Mouse (Mus musculus): ENCODE data around the gene Sf1.

Sf1 gene

GRCm38 (mm10) chr19:6400096-6401086 is 36.9 kb downstream of the Sf1 start:
- peak; percentile 62 for DNase-seq

- DNase-seq: peak; percentile 74
These were observed 37.8 kb downstream of the Sf1 start for GRCm38 (mm10) chr19:6401131-6401815.

- DNase-seq: no peak
These were observed 38.5 kb downstream of the Sf1 start for GRCm38 (mm10) chr19:6401951-6402350.

- no peak for DNase-seq
These were observed 40.4 kb downstream of the Sf1 start for GRCm38 (mm10) chr19:6403869-6404268.

- no peak for DNase-seq
These were observed 41.9 kb downstream of the Sf1 start for GRCm38 (mm10) chr19:6405433-6405832.

- DNase-seq: no peak
These were observed 43.6 kb downstream of the Sf1 start for GRCm38 (mm10) chr19:6407109-6407508.

- no peak for DNase-seq
These were observed 44.5 kb downstream of the Sf1 start for GRCm38 (mm10) chr19:6407816-6408510.

- no peak for DNase-seq
These were observed 45.3 kb downstream of the Sf1 start for GRCm38 (mm10) chr19:6408749-6409148.

- no peak for DNase-seq
These were observed 45.7 kb downstream of the Sf1 start for GRCm38 (mm10) chr19:6409176-6409575.

GRCm38 (mm10) chr19:6409936-6410335 is 46.4 kb downstream of the Sf1 start:
- DNase-seq: no peak

- no peak for DNase-seq
These were observed 49.3 kb downstream of the Sf1 start for GRCm38 (mm10) chr19:6412798-6413197.

- DNase-seq: no peak
These were observed 52.0 kb downstream of the Sf1 start for GRCm38 (mm10) chr19:6415454-6415853.

- DNase-seq: no peak
These were observed 52.8 kb downstream of the Sf1 start for GRCm38 (mm10) chr19:6416124-6416770.

GRCm38 (mm10) chr19:6416894-6417761 is 53.6 kb downstream of the Sf1 start:
- no peak for DNase-seq

GRCm38 (mm10) chr19:6418233-6418879 is 54.9 kb downstream of the Sf1 start, which contains the start of gene Nrxn2:
Gene Nrxn2, plus strand, starts transcription at chr19:6418731.
- DNase-seq: peak; percentile 94

GRCm38 (mm10) chr19:6418984-6419692 is 55.6 kb downstream of the Sf1 start:
- no peak for DNase-seq

- no peak for DNase-seq
These were observed 56.4 kb downstream of the Sf1 start for GRCm38 (mm10) chr19:6419805-6420310.

- peak; percentile 62 for DNase-seq
These were observed 57.2 kb downstream of the Sf1 start for GRCm38 (mm10) chr19:6420481-6421210.

GRCm38 (mm10) chr19:6421211-6421590 is 57.7 kb downstream of the Sf1 start:
- DNase-seq: no peak

- DNase-seq: no peak
These were observed 58.5 kb downstream of the Sf1 start for GRCm38 (mm10) chr19:6422014-6422413.
